Mouse (Mus musculus) layer of hippocampus, adult 18-20 months (tissue): ENCODE results near the gene Gm10277. TPM values are rescaled to one million over a fixed set of nuclear protein-coding genes. Genes with fewer than 3 reads are reported as not detected.
A peak's percentile ranks its signal among the peaks of the same experiment; 100 is the strongest.
"Not testable (repeated sequence)": the region's sequence is repeated elsewhere in the genome, so short reads cannot be mapped to it uniquely, and the experiment has no call there.

Experiments used
- DNase-seq, 2 experiments: peaks; one replicate each; pipeline ENCODE4 v3.0.0; 2022; ENCODE audit warnings: low spot score in 2 of 2
- total RNA-seq, 2 experiments: library from RNA; stranded (reverse); gene quantifications; 2 replicates each; pipeline ENCODE4 v1.2.3; 2021

The Gm10277 gene
- total RNA-seq, 2 experiments from 2014 or later = not detected

DNA sequence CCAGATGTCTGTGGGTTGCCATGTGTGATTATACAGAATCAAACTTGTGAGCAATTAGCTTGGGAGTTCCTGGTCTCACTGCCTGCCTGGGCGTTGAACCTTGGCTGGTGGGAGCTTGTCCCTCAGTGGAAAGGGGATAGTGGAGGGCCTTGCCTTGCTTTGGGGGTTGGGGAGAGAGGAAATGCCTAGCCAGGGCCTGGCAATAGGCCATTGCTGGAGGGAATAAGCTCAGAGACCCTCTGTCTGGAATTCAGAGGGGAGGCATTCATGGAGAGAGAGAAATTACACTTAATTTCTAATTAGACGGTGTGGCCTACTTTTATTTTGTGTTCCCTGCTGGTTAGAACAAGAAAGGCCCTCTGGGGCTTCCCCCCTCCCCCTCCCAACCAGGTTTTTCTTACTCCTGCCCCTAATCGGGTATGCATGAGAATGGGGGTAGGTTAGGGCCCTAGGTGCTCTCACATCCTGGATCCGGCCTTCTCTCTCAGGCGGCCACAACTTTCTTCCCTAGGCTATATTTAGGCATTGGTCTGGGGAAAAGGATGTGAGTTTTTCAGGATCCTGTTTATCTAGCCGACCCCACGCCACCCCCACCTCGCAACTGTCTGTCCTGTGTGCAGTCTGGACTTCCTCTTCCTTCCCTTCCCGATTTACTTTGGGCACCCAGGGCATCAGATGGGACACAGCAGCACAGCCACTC is 11.7 kb downstream of the Gm10277 start:
- DNase-seq = no peak

DNA sequence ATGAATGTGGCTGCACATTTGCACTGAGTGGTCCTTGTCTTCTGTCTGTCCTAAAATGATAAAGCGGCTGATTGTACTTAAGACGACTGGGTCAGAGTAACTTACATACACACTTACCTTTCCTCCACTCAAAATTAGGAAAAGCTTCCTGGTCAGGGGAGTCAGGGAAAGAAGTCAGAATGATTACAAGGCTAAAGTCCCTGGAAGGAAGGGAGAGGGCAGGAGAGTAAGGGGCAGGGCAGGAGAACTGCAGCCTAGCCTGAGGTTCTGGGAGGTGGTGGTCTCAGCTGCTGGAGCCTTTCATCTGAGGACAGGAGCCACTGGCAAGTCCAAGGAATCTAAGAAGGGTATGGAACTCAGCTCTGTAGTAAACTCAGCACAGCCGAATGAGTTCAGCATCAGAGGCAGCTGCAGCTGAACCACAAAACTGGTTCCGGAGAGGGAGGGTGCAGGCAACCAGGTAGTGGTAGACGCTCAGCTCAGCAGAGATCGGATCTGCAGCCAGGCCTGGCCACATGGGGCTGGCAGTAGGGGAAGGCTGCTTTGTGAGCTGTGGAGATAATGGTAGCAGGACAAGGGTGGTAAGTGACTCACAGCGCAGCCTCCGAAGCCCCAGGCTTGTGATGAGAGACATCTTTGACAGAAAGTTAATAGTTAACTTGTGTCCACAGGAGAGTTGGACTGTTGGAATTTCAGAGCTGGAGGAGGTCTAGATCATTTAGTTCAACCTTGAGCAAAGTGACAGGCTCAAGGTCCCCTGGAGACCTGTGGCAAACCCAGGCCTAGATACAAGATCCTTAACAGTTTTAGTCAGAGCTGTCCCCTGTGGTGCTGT is 15.5 kb downstream of the Gm10277 start:
- no peak for DNase-seq

- no peak for DNase-seq
These were observed 17.2 kb downstream of the Gm10277 start for GRCm38 (mm10) chr11:77770346-77770745.

DNA sequence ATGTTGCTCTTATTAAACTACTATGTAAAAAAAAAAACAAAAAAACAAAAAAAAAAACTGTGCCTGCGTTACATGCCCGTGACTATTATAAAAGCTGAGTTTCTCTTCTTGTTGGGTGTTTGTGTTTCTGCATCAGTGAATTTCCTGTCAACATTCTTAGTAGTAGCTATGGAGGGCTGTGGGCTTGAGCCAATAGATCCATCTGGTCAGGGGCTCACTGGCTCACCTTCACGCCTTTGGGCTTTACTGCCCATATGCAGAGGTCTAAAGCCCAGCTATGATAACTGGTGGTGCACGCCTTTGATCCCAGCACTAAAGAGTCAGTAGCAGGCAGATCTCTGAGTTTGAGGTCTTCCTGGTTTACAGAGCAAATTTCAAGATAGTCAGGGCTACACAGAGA is 18.1 kb downstream of the Gm10277 start:
- no peak for DNase-seq

GRCm38 (mm10) chr11:77766351-77767001 is 21.1 kb downstream of the Gm10277 start:
- no peak for DNase-seq

- no peak for DNase-seq
These were observed 22.1 kb downstream of the Gm10277 start for GRCm38 (mm10) chr11:77765459-77765777.

DNA sequence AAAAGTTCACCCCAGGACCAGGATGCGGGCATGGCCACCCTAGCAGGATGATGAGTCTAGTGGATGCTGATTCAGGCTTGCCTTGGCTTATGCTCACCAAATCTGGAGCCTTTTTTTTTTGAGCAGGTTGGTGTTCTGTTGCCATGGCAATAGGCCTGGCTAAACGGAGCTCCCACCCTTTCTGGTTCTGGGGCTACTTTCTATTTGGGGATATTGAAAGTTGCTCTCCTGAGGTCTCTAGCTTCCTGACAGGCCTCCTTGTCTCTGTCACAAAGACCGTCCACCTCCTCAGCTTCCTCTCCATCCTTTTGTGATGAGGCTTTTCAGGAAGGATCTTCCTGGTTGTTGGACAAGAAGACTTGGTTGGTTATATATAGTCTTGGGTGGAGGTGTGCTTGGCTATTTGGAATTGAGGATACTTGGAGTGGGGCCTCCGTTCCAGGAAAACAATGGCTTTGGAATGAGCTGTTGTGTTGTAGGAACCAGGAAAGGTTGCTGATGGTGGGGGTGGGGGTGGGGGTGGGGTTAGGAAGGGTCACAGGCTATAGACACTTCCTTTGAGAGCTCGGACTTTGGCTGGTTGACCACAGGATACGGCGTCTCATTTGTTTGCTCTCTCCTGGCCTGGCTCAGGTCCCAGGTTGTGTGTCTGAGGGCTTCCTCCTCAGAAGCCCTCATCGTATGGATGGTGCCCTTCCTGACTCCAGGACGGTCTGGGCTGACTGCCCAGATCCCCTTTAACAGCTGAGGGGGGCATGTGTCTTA is 22.7 kb downstream of the Gm10277 start:
- peak; percentile 38 to 79 for DNase-seq

DNA sequence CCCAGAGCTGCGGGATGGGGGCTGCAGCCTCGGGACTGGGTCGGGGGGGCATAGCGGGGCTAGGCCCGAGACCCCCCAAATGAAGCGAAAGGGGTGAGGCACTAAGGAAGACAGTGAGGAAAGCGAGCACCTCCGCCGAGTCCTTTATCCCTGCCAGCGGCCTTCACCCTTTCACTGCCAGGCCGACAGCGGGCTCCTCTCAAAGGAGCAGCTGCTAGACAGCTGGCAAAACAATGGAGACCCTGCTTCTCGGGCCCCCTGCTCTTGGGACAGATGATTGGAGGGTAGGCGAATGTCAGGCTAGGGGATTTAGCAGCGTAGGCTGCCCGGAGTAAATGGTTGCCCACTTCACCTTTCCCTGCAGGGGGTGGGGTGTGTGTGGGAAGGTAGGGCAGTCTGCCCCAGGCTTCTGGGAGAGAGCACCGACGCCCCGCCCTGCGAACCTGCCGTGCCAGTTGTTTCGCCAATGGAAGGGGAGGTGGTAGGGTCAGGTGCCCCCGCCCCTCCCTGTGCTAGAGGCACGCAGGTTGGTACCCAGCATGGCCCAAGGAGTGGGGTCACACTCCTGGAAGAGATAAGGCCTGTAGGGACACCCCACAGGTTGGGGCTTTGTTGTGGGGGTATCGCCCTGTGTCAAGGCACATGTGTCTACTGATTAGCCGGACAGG is 23.7 kb downstream of the Gm10277 start:
- DNase-seq = no peak

DNA sequence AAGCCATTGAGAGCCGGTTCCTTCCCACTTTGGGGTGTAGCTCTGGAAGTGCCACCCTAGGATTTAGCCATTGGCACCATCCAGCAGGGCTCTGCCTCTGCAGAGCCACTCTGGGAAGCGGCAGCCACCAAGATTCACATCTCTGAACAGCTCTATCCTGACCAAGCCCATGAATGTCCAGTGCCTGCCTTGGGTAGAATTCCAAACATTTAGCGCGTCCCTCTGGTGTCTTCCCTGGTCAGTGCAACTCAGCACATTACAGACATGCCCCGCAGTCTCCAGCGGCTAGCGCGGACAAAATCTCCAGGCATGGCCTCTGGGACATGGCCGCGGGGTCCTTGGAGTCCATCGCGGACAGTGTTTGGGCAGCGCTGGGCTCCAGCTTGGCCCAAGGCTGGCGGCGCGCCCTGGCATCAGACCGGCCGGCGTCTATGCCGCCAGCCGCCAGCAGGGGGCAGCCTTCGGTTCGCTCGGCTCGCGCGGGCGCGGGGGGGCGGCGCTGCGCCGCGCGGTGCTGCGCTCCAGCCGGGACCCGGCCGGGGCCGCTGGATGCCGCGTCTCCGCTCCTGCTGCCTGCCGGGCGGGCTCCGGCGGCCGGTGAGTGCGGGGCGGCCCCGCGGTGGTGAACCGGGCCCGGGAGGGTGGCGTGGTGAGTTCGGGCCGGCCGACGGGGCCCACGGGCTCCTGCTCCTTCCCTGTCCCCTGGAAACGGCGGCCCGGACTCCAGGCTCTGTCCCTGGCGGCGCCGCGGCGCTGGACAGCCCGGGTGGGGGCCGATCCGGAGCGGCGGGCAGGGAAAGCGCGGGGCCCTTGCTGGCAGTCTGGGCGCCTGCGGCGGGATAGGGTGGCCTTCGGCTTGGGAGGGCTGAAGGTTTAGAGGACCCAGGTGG is 24.5 kb downstream of the Gm10277 start, which contains the start of gene Myo18a:
Myo18a (plus strand) TSS at position 464 of the 890 bp plus-strand sequence.
- peak; percentile 55 to 89 for DNase-seq

- DNase-seq = no peak
These were observed 27.5 kb downstream of the Gm10277 start for GRCm38 (mm10) chr11:77760031-77760430.

- DNase-seq = no peak
These were observed 34.1 kb downstream of the Gm10277 start for GRCm38 (mm10) chr11:77753469-77753868.

- DNase-seq = no peak
These were observed 35.0 kb downstream of the Gm10277 start for GRCm38 (mm10) chr11:77752525-77752924.

- no peak for DNase-seq
These were observed 38.6 kb downstream of the Gm10277 start for GRCm38 (mm10) chr11:77748996-77749395.

- not testable (repeated sequence) for DNase-seq
These were observed 40.4 kb downstream of the Gm10277 start for GRCm38 (mm10) chr11:77747103-77747502.

- DNase-seq = no peak
These were observed 40.9 kb downstream of the Gm10277 start for GRCm38 (mm10) chr11:77746652-77747051.

DNA sequence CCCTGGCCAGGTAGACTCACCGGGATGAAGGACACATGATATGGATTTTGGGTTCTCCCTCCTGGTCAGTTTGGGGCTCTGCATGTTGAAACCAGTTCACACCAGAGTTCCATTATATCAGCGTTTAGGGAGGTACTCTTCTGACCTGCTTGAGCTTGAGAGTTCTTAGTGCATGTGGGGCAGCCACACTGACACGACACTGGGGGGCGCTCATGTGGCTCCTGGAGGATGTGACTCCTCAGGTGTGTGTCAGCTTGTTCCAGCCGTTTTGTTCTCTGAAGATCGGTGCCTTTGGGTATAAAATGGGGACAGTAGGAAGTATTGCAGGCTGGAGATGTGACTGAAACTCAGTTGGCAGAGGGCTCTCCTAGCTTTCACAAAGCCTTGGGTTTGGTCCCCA is 43.6 kb downstream of the Gm10277 start:
- DNase-seq = no peak

- no peak for DNase-seq
These were observed 49.0 kb downstream of the Gm10277 start for GRCm38 (mm10) chr11:77738555-77738954.

DNA sequence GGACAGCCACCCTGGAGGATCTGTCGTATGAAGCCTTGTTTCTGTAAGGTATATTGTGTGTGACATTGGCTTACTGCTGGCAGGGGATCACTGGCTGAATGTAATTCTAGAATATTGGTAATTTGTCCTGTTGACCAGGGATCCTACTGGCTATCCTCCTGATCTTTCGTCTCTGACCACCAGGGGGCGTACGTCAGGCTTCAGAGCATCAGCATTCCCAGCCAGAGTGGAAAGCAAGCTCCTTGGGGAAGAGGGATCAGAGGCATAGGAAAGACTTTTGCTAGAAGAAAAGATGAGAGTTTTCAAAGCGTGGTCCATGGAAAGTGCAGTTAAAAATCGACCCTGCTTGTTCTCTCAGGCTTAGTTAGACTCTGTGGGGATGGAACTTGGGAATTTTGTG is 50.3 kb downstream of the Gm10277 start:
- peak; percentile 69 to 91 for DNase-seq
